Mouse (Mus musculus): Measurements from ENCODE around the gene Isx.
A peak's percentile ranks its signal among the peaks of the same experiment; 100 is the strongest.

The Isx gene

DNA sequence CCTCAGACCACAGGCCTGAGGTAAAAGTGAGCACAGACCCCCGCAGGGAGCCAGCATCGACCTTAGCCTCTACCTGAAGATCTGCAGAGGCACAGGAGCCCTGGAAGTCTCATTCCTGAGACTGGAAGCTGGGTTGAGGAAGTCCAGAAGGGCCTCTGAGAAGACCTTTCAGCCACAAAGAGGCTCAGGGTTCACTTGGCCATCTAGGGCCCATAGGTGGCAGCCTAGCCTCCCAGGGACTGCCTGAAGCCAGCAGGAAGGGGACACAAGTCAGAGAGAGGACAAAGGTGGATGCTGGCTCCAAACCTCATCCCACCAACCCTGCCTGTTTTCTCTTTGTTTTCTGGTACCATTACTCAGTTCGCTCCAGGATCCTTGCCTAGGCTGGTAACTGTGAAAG lies at the start of gene Isx:
Gene Isx, plus strand, starts transcription at position 234 of the 400 bp plus-strand sequence.
- DNase-seq = no peak

GRCm38 (mm10) chr8:74827689-74828088 lies 45.3 kb upstream of the Isx start:
- DNase-seq = no peak

- no peak for DNase-seq
Measured at GRCm38 (mm10) chr8:74831322-74831721, 41.7 kb upstream of the Isx start.

GRCm38 (mm10) chr8:74834246-74834645 lies 38.7 kb upstream of the Isx start:
- DNase-seq = no peak

GRCm38 (mm10) chr8:74847376-74848048 lies 25.5 kb upstream of the Isx start:
- no peak for DNase-seq

DNA sequence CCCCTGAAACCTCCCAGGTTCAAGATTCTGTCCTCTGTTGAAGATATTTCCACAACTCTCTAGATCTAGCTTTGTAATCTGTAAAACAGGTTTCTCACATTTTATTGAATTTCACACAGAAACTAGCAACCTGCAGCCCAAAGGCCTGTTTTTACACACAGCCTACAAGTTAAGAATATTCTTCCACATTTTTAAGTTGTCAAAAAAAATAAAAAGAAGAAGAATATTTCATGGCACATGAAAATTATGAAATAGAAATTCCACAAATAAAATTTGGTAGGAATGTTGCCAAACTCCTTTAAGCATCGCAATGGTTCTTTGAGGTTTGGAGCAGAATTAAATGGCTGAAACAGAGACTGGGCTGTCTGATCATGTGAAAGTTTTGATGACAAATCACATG lies 24.3 kb upstream of the Isx start:
- DNase-seq = no peak

GRCm38 (mm10) chr8:74850971-74851370 lies 22.0 kb upstream of the Isx start:
- no peak for DNase-seq

DNA sequence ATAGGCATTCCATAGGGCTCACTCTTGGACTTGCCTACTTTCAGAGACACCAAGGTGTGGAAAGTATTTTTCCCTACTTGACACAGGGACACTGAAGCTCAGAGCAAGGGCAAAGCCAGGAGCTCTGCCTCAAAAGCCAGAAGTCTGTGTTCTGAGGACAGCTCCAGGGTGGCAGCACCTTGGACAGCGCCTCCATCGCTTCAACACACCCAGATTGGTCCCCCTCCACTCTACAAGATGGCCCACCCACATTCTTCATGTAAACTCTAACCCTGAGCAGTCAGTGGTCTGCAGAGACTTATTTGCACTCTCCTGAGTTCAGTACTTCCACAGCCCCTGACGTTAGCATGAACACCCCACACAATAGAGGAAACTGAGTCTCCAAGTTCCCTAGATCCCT lies 21.1 kb upstream of the Isx start:
- no peak for DNase-seq

DNA sequence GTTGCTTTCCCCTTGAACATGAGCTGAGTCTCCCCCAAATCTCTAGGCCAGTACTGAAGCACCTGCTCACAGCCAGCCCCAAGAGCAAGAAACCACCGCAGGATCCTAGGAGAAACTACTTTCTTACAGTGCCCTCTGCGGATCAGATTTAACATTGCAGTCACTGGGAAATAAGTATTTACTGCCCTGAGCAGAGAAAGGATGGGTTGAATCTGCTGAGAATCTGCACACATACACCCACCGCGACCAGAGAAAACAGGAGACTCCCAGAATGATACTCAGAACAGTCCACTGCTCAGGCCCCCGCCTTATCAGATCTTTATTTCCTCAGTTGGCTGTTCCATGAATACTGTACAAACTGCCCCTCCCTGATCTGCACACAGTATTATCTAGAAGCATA lies 19.5 kb upstream of the Isx start:
- DNase-seq = peak; percentile 47

GRCm38 (mm10) chr8:74854786-74855185 lies 18.2 kb upstream of the Isx start:
- no peak for DNase-seq

DNA sequence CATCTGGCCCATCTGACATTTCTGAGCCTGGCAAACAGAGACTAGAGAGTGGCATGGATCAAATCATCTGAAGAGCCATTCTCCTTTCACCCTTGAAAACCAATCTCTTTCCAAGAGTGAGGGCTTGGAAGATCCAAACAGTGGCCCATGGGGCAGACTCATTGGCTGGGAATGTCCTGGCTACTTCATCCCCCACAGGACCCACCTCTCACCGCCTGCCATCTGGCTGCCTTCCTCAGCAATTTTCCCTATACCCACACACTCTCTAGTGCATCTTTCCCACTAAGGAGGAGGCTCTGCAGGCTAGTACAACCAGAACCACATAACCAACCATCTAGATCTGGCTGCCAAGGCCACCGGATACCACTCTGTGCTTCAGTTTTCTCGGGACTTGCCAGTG lies 17.6 kb upstream of the Isx start:
- DNase-seq = no peak

DNA sequence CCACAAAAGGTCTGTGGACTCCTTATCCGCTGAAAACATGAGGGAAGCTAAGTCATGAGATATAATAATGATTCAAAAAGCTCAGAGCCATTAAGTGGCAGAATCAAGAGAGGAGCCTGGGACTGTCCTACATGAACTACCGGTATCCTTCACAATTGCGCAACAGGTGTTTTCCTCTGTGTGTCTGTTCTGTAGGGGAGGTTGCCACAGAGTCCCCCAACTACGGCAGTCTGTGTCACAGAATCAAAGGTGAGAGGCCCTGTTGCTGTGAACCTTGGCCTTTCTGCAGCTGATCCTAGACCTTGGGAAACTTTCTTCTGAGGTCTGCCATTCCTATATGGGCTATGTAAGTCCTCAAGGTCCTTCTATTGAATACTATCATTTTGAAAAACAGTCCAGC lies 13.7 kb upstream of the Isx start:
- no peak for DNase-seq

- DNase-seq = no peak
Measured at GRCm38 (mm10) chr8:74860449-74860848, 12.5 kb upstream of the Isx start.

- DNase-seq = no peak
Measured at GRCm38 (mm10) chr8:74862598-74862997, 10.4 kb upstream of the Isx start.

- no peak for DNase-seq
Measured at GRCm38 (mm10) chr8:74870346-74870949, 2.5 kb upstream of the Isx start.

GRCm38 (mm10) chr8:74871686-74872085 lies 1.3 kb upstream of the Isx start:
- DNase-seq = no peak

GRCm38 (mm10) chr8:74872151-74872823 lies 686 bp upstream of the Isx start:
- DNase-seq = no peak

DNA sequence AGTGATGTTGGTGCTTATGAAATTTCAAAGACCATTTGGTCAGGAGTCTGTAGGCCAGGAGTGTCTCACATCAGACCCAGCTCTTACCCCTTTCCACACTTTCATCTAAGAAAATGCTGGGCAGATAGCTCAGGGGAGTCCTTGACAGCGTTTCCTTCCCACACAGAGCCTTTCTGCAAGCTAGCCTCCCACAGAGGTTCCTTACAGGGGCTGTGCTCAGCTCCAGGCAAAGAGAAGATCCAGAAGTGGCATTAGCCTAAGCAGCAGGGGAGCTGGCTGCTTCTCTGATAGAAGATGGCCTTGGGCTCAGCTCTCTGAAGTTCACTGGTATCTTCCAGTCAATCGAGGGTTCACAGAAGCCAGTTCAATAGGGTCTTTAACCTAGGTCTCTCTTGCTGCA lies 1.6 kb downstream of the Isx start:
- DNase-seq = no peak

DNA sequence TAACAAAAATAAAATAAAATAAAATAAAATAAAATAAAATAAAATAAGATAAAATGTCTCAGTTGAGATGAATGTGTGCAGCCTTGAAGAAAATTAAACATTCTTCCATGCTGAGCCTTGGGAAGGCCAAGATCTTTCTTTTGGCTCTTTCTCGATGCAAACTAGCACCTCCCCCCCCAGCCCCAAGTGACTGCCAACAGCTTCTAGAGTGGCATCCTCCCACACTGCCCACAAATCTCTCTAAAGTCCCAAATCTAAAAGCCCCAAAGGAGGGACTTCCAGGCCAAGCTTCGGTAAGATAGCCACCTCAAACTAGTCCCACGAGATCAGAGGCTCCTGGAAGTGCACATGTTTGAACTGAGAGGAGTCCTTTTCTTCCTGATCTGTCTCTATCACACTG lies 5.7 kb downstream of the Isx start:
- no peak for DNase-seq

DNA sequence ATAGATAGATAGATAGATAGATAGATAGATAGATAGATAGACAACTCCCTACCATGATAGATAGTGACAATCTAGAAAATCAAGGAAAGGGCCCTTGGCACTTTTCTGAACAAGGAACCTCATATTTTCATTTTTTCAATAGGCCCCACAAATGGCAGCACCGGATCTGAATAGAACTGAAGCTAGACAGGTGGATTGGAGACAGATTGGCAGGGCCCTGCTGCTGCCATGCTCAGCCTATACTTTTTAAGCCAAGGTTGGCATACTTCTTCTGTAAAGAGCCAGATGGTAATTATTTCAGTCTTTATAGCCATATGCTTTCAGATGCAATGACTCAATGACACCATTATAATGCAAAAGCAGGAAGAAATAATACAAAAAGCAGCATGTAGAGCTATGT lies 15.8 kb downstream of the Isx start:
- no peak for DNase-seq

- peak; percentile 44 for DNase-seq
Measured at GRCm38 (mm10) chr8:74891030-74891429, 18.1 kb downstream of the Isx start.

DNA sequence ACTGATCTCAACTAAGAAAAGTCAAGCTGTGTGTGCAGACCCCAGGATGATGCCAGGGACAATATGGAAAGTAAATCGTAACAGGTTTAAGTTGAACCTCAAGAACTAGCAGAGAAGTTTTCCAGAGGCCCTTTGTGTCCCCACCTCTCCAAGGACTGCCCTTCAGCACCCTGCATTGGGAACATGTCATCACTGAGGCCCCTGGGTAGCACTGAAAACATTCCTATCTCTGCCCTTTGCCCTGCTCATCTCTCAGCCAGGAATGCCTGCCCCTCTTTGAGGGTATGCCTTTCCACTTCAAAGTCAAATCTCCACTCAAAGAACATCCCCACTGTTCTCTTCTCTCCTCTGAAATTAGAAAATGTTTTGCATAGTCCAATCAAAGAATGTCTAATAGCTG lies 23.3 kb downstream of the Isx start:
- DNase-seq = no peak

GRCm38 (mm10) chr8:74897315-74897714 lies 24.3 kb downstream of the Isx start:
- no peak for DNase-seq

- peak; percentile 64 for DNase-seq
Measured at GRCm38 (mm10) chr8:74899796-74900195, 26.8 kb downstream of the Isx start.

DNA sequence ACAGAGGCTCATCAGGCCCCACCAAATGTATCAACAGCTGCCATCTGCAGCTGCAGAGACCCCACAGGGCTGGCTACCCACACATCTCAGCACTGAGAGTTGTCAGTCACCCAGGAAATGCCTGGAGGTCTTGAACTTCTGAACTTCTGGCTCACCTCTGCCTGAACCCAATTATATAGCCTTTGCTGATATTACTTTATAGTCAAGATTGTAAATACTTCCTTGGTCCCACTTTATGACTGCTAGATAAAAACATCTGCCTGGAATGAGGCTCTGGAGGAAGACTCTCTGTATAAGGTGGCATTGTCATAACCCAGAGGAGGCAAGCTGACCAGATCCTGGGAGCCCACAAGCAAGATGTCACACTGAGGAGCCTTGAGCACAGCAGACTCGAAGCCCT lies 28.8 kb downstream of the Isx start:
- no peak for DNase-seq

Measured in right cerebral cortex, postnatal 25 days (tissue).